In genomic region chr4:150454571-150455306, GRCm38 (mm10) we compare ENCODE assay signal across 14 mouse cellular contexts.
DNase-seq lines count a peak whose midpoint lies in the region; ATAC-seq and TF ChIP-seq lines count a peak whose summit lies in the region.
"Had no signal": no experiment of that assay in that cellular context is flagged by ENCODE, and none has a peak within 500 bp of the region (broad histone marks: within the 10 kb centered on the region; RNA-seq: fewer than 3 reads in every experiment).

No protein-coding gene starts in this region.

- no peak for DNase-seq in forebrain, postnatal 0 days
- no peak for DNase-seq in hindbrain, embryonic 14.5 days (ENCODE audit: low spot score)
- DNase-seq in lung, adult 18-20 months: no peak
- DNase-seq in natural killer cell, adult 2 months (ENCODE audit: low spot score in 2 of 2): no peak
- DNase-seq: adrenal gland, adult 8-10 months; cerebellum, postnatal 10 days; gastrocnemius, postnatal 25 days; lung, postnatal 36 days had no signal

- H3K36me3 ChIP-seq in forebrain, embryonic 12.5 days (replicated peaks): no peaks in the 10 kb centered on the region
- no peaks in the 10 kb centered on the region for H3K36me3 ChIP-seq in forebrain, postnatal 0 days (ENCODE audit: insufficient read depth)
- no peaks in the 10 kb centered on the region for H3K36me3 ChIP-seq in hindbrain, embryonic 13.5 days
- H3K36me3 ChIP-seq in hindbrain, embryonic 14.5 days (replicated peaks; ENCODE audit: control insufficient read depth, insufficient read depth): no peaks in the 10 kb centered on the region
- no peaks in the 10 kb centered on the region for H3K36me3 ChIP-seq in lung, embryonic 15.5 days
- H3K36me3 ChIP-seq in liver, embryonic 15.5 days (replicated peaks): no peaks in the 10 kb centered on the region
- H3K36me3 ChIP-seq: neural tube, embryonic 13.5 days had no signal

- H3K9ac ChIP-seq in forebrain, embryonic 12.5 days: no peak overlapping the region
- H3K9ac ChIP-seq in forebrain, postnatal 0 days: no peak overlapping the region
- H3K9ac ChIP-seq in hindbrain, embryonic 13.5 days: no peak overlapping the region
- H3K9ac ChIP-seq in hindbrain, embryonic 14.5 days: no peak overlapping the region
- H3K9ac ChIP-seq in lung, embryonic 15.5 days: no peak overlapping the region
- no peak overlapping the region for H3K9ac ChIP-seq in liver, embryonic 15.5 days
- H3K9ac ChIP-seq: neural tube, embryonic 13.5 days had no signal

- H3K4me2 ChIP-seq in forebrain, embryonic 12.5 days: no peak overlapping the region
- H3K4me2 ChIP-seq in forebrain, postnatal 0 days (ENCODE audit: low read depth): no peak overlapping the region
- H3K4me2 ChIP-seq in hindbrain, embryonic 13.5 days: no peak overlapping the region
- no peak overlapping the region for H3K4me2 ChIP-seq in hindbrain, embryonic 14.5 days (replicated peaks)
- no peak overlapping the region for H3K4me2 ChIP-seq in lung, embryonic 15.5 days
- no peak overlapping the region for H3K4me2 ChIP-seq in liver, embryonic 15.5 days
- H3K4me2 ChIP-seq: neural tube, embryonic 13.5 days had no signal

- H3K27me3 ChIP-seq in forebrain, embryonic 12.5 days: no peaks in the 10 kb centered on the region
- no peaks in the 10 kb centered on the region for H3K27me3 ChIP-seq in forebrain, postnatal 0 days (ENCODE audit: insufficient read depth, low read length)
- H3K27me3 ChIP-seq in hindbrain, embryonic 13.5 days: no peaks in the 10 kb centered on the region
- H3K27me3 ChIP-seq in hindbrain, embryonic 14.5 days (ENCODE audit: control insufficient read depth, insufficient read depth, low read length): no peaks in the 10 kb centered on the region
- H3K27me3 ChIP-seq in lung, embryonic 15.5 days: no peaks in the 10 kb centered on the region
- H3K27me3 ChIP-seq in liver, embryonic 15.5 days: no peaks in the 10 kb centered on the region
- H3K27me3 ChIP-seq: neural tube, embryonic 13.5 days had no signal

- H3K4me1 ChIP-seq in forebrain, embryonic 12.5 days: peaks cover 55% of the 10 kb centered on the region
- H3K4me1 ChIP-seq in forebrain, postnatal 0 days (ENCODE audit: insufficient read depth): no peaks in the 10 kb centered on the region; the same call in 1 of the 2 replicates
- peaks cover 72% of the 10 kb centered on the region for H3K4me1 ChIP-seq in hindbrain, embryonic 13.5 days (replicated peaks)
- peaks cover 41% of the 10 kb centered on the region for H3K4me1 ChIP-seq in hindbrain, embryonic 14.5 days (replicated peaks; ENCODE audit: control insufficient read depth, insufficient read depth, low read length)
- H3K4me1 ChIP-seq in lung, embryonic 15.5 days: peaks cover 38% of the 10 kb centered on the region
- peaks cover 68% of the 10 kb centered on the region for H3K4me1 ChIP-seq in liver, embryonic 15.5 days (replicated peaks)

- TF ChIP-seq CTCF in forebrain, postnatal 0 days (IDR thresholded peaks at IDR 0.05; ENCODE audit: low read depth): no peak

- no peaks in the 10 kb centered on the region for H3K9me3 ChIP-seq in forebrain, embryonic 12.5 days
- H3K9me3 ChIP-seq in forebrain, postnatal 0 days (ENCODE audit: low read length): no peaks in the 10 kb centered on the region
- H3K9me3 ChIP-seq in hindbrain, embryonic 13.5 days: no peaks in the 10 kb centered on the region
- no peaks in the 10 kb centered on the region for H3K9me3 ChIP-seq in hindbrain, embryonic 14.5 days (ENCODE audit: control insufficient read depth, low read length)
- H3K9me3 ChIP-seq in lung, embryonic 15.5 days: no peaks in the 10 kb centered on the region
- H3K9me3 ChIP-seq in liver, embryonic 15.5 days (replicated peaks): no peaks in the 10 kb centered on the region
- H3K9me3 ChIP-seq: neural tube, embryonic 13.5 days had no signal

- 0 out of 2 replicates have a peak overlapping the region, but pooled peaks have one; percentile 25 for H3K27ac ChIP-seq in forebrain, embryonic 12.5 days
- H3K27ac ChIP-seq in forebrain, postnatal 0 days (ENCODE audit: low read depth, low read length): no peak overlapping the region
- H3K27ac ChIP-seq in hindbrain, embryonic 13.5 days: peak overlapping the region; percentile 8; the same call in 1 of the 2 replicates
- no peak overlapping the region for H3K27ac ChIP-seq in hindbrain, embryonic 14.5 days
- H3K27ac ChIP-seq in lung, embryonic 15.5 days: peak overlapping the region; percentile 23
- H3K27ac ChIP-seq in liver, embryonic 15.5 days (replicated peaks): peak overlapping the region; percentile 38
- H3K27ac ChIP-seq: neural tube, embryonic 13.5 days had no signal

- 74% methylated on average over 12 of the region's 12 CpGs for WGBS in forebrain, embryonic 12.5 days
- WGBS in forebrain, postnatal 0 days: 74% methylated on average over 12 of the region's 12 CpGs
- WGBS in hindbrain, embryonic 13.5 days: 70% methylated on average over 12 of the region's 12 CpGs
- 68% methylated on average over 12 of the region's 12 CpGs for WGBS in hindbrain, embryonic 14.5 days
- WGBS in lung, embryonic 15.5 days: 29% methylated on average over 12 of the region's 12 CpGs
- 38% methylated on average over 12 of the region's 12 CpGs for WGBS in liver, embryonic 15.5 days (ENCODE audit: insufficient replicate concordance)

- no peak overlapping the region for H3K4me3 ChIP-seq in forebrain, embryonic 12.5 days (replicated peaks)
- H3K4me3 ChIP-seq in forebrain, postnatal 0 days (ENCODE audit: low read depth, low read length): no peak overlapping the region
- H3K4me3 ChIP-seq in hindbrain, embryonic 13.5 days: no peak overlapping the region
- no peak overlapping the region for H3K4me3 ChIP-seq in hindbrain, embryonic 14.5 days (replicated peaks; ENCODE audit: low read length)
- no peak overlapping the region for H3K4me3 ChIP-seq in lung, embryonic 15.5 days
- no peak overlapping the region for H3K4me3 ChIP-seq in liver, embryonic 15.5 days (replicated peaks)
- H3K4me3 ChIP-seq: neural tube, embryonic 13.5 days had no signal

- ATAC-seq in forebrain, embryonic 12.5 days (ENCODE audit: low FRiP score): no peak
- no peak for ATAC-seq in forebrain, postnatal 0 days
- ATAC-seq in hindbrain, embryonic 13.5 days (ENCODE audit: low FRiP score): no peak
- no peak for ATAC-seq in hindbrain, embryonic 14.5 days (ENCODE audit: low FRiP score)
- ATAC-seq in lung, embryonic 15.5 days (ENCODE audit: borderline replicate concordance, extremely low read depth, low FRiP score, low TSS enrichment): no peak
- no peak for ATAC-seq in liver, embryonic 15.5 days (ENCODE audit: insufficient read depth)
- ATAC-seq: midbrain, embryonic 16.5 days had no signal

Comparison
In these comparisons a context has a peak if more than half of its experiments do, and no peak if none do; other contexts are left out.
1. H3K27ac ChIP-seq: peak in forebrain, embryonic 12.5 days (single experiment), hindbrain, embryonic 13.5 days (single experiment), lung, embryonic 15.5 days (single experiment) and liver, embryonic 15.5 days (single experiment); none in forebrain, postnatal 0 days (single experiment) and hindbrain, embryonic 14.5 days (single experiment).